Mouse (Mus musculus): ENCODE data around the gene Vamp4.

GRCm38 (mm10) chr1:162642591-162642990 is 72.3 kb downstream of the Vamp4 start:
- TF ChIP-seq TAL1 (IDR thresholded peaks at IDR 0.05; ENCODE audit: low read length) (no peak), GATA1 (IDR thresholded peaks at IDR 0.05; ENCODE audit: low read length) (no peak)
